Mouse (Mus musculus) gastrocnemius, adult 18-20 months (tissue): Measurements from ENCODE around the gene Ccnt1. TPM values are rescaled to one million over a fixed set of nuclear protein-coding genes. Genes with fewer than 3 reads are reported as not detected.

ENCODE experiments used
- DNase-seq: peaks from one replicate; pipeline ENCODE4 v3.0.0; 2021; ENCODE audit warnings: low spot score
- microRNA-seq: library from miRNA; unstranded; fragments of <30 nt; microRNA quantifications from one replicate; pipeline ENCODE4 v1.2.0, GENCODE M21; 2021
- total RNA-seq, 2 experiments: library from RNA; stranded (reverse); gene quantifications; 2 replicates each; pipeline ENCODE4 v1.2.3; 2021

The Ccnt1 gene
- total RNA-seq, 2 experiments from 2014 or later, result 21.1 to 24.3 TPM

GRCm38 (mm10) chr15:98511386-98511928 is 59.3 kb downstream of the Ccnt1 start:
- DNase-seq, result no peak

- DNase-seq, result peak; percentile 73
These were observed 60.0 kb downstream of the Ccnt1 start for GRCm38 (mm10) chr15:98510438-98511385.

- DNase-seq, result no peak
These were observed 61.3 kb downstream of the Ccnt1 start for GRCm38 (mm10) chr15:98509387-98509786.

- DNase-seq, result no peak
These were observed 63.4 kb downstream of the Ccnt1 start for GRCm38 (mm10) chr15:98507321-98507720.

GRCm38 (mm10) chr15:98506253-98506957 is 64.3 kb downstream of the Ccnt1 start:
- no peak for DNase-seq

- DNase-seq, result peak; percentile 58
These were observed 66.2 kb downstream of the Ccnt1 start for GRCm38 (mm10) chr15:98504514-98504913.

- no peak for DNase-seq
These were observed 67.4 kb downstream of the Ccnt1 start for GRCm38 (mm10) chr15:98503317-98503716.

GRCm38 (mm10) chr15:98497631-98498030 is 73.1 kb downstream of the Ccnt1 start:
- no peak for DNase-seq

- DNase-seq, result no peak
These were observed 78.6 kb downstream of the Ccnt1 start, which contains the start of gene Olfr279 for GRCm38 (mm10) chr15:98492102-98492501. Gene Olfr279, plus strand, starts transcription at chr15:98492402.

GRCm38 (mm10) chr15:98491332-98491731 is 79.4 kb downstream of the Ccnt1 start:
- no peak for DNase-seq

Small RNA genes lying within 50 kb of the gene (microRNA-seq; reads per million reads assigned to microRNA genes)
- 10.6 reads per million, percentile 25 among the genes with 10 or more reads in this experiment for gene Mir1291

Other genes starting within 250 kb of the Ccnt1 start
- gene Olfr284, start 229.9 kb downstream of the Ccnt1 start, total RNA-seq, result not detected
- gene Olfr283, start 190.0 kb downstream of the Ccnt1 start, total RNA-seq, result not detected
- gene Olfr282, start 139.7 kb downstream of the Ccnt1 start, total RNA-seq, result not detected
- not detected for gene Olfr281, start 118.3 kb downstream of the Ccnt1 start, total RNA-seq
- not detected for gene OR5BS1P, start 101.0 kb downstream of the Ccnt1 start, total RNA-seq
- not detected for gene Lalba, start 88.2 kb downstream of the Ccnt1 start, total RNA-seq
- not detected for gene Olfr279, start 78.5 kb downstream of the Ccnt1 start, total RNA-seq
- 10 to 100 TPM; 60.8 to 60.9 TPM for gene Kansl2, start 36.7 kb downstream of the Ccnt1 start, total RNA-seq
- gene 4930415O20Rik, start 81 bp upstream of the Ccnt1 start, total RNA-seq, result under 1 TPM in 1 of 2 experiments, not detected in 1; 0.91 TPM
- 10 to 100 TPM; 14.3 to 17.9 TPM for gene Adcy6, start 39.2 kb upstream of the Ccnt1 start, total RNA-seq
- gene Cacnb3, start 59.9 kb upstream of the Ccnt1 start, total RNA-seq, result under 1 TPM; 0.64 to 0.85 TPM
- gene Ddx23, start 92.0 kb upstream of the Ccnt1 start, total RNA-seq, result 10 to 100 TPM; 65.7 to 83.1 TPM
- gene Rnd1, start 106.5 kb upstream of the Ccnt1 start, total RNA-seq, result 1 to 10 TPM; 2.8 to 3.2 TPM
- not detected for gene Ccdc65, start 137.3 kb upstream of the Ccnt1 start, total RNA-seq
- 1 to 10 TPM in 1 of 2 experiments, under 1 TPM in 1; 0.80 to 1.1 TPM for gene Fkbp11, start 157.3 kb upstream of the Ccnt1 start, total RNA-seq
- 1 to 10 TPM; 8.1 to 9.0 TPM for gene Arf3, start 192.3 kb upstream of the Ccnt1 start, total RNA-seq
- gene Wnt10b, start 207.2 kb upstream of the Ccnt1 start, total RNA-seq, result 1 to 10 TPM in 1 of 2 experiments, under 1 TPM in 1; 0.57 to 1.4 TPM
- not detected for gene Wnt1, start 218.9 kb upstream of the Ccnt1 start, total RNA-seq
- gene Ddn, start 238.6 kb upstream of the Ccnt1 start, total RNA-seq, result under 1 TPM; 0.36 to 0.57 TPM